Mouse (Mus musculus) small intestine, adult 2 months (tissue): Measurements from ENCODE around the gene Gsk3a.

Source experiments
- CTCF ChIP-seq: fragments of 200-500 bp; IDR thresholded peaks from 2 replicates; pipeline ENCODE4 v1.5.1; 2012; ENCODE audit warnings: low read depth, mild to moderate bottlenecking, control low read depth, inconsistent platforms, low read length, moderate library complexity, mixed read lengths; ENCODE audit not compliant: insufficient replicate concordance, insufficient read length; ENCODE audit errors: extremely low read depth
- POLR2A ChIP-seq: fragments of 200-500 bp; IDR thresholded peaks from 2 replicates; pipeline ENCODE4 v1.6.1; 2012; ENCODE audit warnings: low read depth, mild to moderate bottlenecking, control low read depth, inconsistent platforms, low read length, moderate library complexity

GRCm38 (mm10) chr7:25250141-25250972 is 12.7 kb upstream of the Gsk3a start, which contains the start of gene Erf:
- TF ChIP-seq POLR2A (peak; percentile 87; the same call in 1 of the 2 replicates), CTCF (no peak)
